Mouse (Mus musculus): ENCODE results near the gene Catsper4.

- TF ChIP-seq CTCF (IDR thresholded peaks at IDR 0.05; ENCODE audit: low read depth) (no peak), EP300 (optimal IDR thresholded peaks at IDR 0.05) (no peak)
Measured at GRCm38 (mm10) chr4:134230431-134230830, 3.2 kb upstream of the Catsper4 start.

Measured in stomach, postnatal 0 days (tissue).